Mouse (Mus musculus): ENCODE results near the gene Hoxa9.

Gene Hoxa9

DNA sequence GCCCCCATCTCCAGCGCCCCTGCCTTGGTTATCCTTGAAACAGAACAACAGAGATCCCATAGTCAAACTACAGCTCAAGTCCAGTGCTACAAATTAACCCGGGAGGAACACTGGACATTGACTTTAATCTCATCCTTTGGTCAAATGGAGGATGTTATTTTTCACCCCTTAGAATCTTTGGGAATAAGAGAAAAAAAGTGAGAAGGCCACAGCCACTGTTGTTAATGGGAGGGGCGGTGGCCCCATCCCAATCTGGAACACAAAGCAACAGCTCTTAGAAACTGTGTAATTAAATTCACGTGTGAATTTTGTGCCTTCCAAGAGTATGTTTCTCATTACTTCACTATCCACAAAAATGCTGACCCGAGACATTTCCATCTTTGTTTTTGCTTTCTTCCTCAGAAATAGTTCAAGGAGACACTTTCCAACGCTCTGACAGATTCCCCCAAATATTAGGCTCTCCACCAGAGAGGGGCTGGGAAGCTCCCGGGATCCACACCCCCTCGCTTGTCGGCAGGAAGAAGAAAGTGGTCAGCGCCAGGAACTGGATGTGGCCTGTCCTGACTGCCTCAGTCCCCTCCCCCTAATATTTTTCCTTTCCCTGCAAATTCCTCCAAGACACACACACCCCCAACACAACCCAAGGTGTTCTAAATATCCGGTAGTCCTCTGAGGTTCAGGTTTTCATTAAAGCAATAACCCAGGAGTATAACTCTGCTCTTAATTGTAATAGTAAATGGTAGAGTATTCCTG lies 3.2 kb downstream of the Hoxa9 start:
- DNase-seq = no peak

DNA sequence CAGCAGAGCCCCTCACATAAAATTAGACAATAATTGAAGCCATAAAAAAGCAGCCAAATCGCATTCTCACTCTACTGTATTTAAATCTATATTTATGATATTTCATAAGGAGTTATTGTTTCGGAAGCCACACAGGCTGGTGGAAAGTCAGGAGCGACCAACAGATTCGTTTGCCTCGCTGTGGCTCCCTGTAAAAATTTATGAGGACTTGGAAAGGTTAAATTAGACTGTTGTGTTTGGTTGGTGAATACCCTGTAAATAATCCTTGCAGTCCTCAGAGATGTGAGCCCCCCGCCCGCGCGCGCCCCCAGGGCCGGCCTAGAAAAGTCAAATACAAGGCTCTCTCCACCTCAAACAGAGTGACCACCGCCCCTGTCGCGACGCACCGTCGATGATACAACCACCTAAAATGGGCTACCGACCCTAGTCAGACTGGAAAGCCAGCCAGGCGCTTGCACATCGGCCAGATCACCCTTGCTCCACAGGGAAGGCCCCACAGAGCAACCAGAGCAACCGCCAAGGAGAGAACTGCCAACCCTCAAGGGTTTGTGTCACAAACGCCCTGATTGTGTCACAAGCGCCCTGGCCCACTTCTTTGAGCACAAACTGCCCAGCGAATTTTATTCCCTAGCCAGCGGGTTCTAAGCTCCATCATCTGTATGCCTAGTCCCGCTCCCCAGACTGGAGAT lies 4.2 kb downstream of the Hoxa9 start:
- no peak for DNase-seq

DNA sequence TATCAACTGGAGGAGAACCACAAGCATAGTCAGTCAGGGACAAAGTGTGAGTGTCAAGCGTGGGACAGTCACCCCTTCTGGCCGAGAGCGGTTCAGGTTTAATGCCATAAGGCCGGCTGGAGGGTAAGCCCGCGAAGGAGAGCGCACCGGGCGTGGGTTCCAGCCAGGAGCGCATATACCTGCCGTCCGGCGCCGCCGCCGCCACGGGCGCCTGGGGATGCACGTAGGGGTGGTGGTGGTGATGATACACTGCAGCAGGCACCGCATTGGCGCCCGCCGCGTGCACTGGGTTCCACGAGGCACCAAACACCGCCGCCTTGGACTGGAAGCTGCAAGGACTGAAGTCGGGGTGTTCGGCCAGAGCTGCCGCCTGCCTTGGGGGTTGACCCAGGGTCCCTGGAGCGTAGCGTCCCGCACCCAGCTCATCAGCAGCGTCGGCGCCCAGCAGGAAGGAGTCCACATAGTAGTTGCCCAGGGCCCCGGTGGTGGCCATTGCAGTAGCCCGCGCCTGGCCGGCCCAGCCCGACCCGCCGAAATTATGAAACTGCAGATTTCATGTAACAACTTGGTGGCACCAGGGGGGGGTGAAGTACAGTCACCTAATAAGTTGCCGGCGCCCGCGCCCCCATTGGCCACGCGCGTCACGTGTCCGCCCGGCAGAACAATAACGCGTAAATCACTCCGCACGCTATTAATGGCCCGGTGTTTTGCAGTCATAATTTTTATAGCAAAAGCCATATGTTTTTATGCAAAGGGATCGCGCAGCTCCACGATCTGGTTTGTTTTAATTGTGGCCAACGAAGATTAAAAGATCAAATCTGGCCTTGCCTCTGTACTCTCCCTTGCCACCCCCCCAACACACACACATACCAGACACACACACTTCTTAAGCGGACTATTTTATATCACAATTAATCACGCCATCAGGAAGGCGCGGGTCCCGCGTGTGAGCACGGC lies 5.0 kb downstream of the Hoxa9 start:
- no peak for DNase-seq

DNA sequence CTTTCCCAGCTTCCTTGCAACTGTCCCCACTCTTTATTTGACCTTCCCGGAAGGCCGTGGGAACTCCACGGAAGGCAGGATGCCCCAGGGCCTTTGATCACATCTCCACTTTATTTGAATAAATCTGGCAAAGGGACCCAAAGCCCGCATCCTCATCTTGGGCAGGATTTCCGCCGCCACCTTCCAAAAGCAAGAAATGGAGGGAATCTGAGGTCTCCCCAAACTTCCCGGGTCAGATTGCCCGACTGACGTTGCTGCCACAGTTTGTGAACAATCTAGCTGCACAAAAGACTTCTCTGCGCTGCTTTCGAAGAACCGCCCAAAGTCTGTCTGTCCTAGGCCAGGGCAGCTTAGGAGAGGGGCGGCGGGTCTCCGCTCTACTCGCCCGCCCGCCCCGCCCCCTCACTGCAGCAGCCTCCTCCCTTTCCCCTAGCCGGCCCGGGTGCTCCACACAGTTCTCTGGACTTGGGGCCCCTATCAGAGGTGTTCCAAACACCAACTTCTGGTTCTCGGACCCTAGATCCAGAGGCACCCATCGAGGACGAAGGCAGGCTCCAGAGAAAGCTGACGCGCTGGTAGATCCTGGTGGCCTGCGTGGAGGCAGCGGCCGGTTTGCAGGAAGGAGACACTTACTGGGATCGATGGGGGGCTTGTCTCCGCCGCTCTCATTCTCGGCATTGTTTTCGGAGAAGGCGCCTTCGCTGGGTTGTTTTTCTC lies 5.8 kb downstream of the Hoxa9 start:
- no peak for DNase-seq

DNA sequence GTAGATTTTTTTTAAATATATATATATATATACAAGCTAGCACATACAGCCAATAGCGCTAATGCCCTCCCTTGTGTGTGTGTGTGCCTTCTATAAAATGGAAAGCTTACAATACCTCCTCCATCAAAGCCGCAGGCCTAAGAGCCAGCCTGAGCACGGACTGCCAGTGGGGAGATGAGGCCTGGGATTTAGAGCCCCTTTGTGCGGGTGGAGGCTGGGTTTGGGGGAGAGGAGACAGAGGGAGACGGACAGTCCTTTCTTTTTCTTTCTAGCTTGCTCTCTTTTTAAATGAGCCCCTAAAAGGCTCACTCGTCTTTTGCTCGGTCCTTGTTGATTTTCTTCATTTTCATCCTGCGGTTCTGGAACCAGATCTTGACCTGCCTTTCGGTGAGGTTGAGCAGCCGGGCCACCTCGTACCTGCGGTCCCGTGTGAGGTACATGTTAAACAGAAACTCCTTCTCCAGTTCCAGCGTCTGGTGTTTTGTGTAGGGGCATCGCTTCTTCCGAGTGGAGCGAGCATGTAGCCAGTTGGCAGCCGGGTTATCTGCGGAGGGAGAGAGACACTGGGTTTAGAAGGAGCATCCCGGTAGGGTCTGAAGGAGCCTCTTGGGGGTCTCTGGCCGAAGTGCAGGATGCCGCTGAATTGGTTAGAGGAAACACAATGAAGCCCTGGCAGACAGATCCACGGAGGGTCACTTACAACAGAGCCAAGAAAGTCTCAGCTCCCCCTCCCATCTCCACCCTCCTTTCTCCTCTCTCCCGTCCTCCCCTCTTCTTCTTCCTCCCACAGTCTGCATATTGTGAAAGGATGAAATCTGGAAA lies 6.7 kb downstream of the Hoxa9 start:
- DNase-seq = no peak

DNA sequence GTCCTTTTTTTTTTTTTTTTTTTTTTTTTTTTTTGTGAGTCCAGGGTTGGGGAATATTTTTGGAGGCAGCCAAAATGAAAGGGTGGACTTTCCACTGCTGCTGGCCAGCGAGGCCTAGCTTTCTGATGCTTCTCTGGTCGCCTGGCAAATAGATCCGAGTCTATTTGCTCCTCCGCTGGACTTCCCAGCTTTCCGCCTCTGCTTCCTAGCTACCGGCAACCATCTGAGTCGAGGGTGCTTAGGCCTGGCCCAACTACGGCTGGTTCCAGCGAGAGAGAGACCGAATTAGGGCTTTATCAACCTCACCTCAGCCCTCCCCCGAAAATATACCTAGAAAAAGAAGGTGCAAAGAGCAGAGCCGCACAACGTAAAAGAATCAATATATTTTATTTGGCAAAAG lies 8.2 kb downstream of the Hoxa9 start:
- DNase-seq = no peak

DNA sequence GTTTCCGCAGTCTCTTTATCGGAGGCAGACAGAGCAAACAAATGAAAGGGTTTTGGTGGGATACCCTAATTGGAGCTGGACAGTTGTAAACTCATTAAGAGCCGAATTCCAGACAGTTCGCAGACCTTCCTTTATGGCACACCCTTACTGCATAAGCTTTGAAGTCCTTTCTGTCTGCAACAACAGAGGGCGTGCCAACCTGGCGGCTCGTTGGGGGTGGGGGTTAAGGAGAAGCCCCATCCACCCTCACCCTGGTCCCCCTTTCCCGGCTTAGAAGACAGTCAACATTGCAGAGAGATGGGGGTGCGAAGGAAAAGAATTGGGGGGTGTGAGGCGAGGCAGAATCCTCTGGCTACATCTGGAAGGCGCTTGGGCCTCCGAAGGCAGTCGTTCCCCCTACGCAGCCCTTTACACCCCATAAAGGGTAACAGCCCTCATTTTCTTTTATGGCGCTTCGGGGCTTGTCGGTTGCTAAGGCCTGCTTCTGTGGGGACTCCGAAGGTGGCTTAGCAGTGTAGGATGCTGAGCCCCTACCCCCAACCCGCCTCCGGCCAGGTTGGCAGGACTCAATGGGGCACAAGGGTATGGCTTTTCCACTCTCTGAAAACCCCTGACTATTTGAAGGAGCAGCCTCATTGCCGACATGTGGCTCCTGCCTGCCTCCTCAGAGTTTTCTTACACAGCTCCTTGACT lies 8.8 kb downstream of the Hoxa9 start:
- DNase-seq = no peak

DNA sequence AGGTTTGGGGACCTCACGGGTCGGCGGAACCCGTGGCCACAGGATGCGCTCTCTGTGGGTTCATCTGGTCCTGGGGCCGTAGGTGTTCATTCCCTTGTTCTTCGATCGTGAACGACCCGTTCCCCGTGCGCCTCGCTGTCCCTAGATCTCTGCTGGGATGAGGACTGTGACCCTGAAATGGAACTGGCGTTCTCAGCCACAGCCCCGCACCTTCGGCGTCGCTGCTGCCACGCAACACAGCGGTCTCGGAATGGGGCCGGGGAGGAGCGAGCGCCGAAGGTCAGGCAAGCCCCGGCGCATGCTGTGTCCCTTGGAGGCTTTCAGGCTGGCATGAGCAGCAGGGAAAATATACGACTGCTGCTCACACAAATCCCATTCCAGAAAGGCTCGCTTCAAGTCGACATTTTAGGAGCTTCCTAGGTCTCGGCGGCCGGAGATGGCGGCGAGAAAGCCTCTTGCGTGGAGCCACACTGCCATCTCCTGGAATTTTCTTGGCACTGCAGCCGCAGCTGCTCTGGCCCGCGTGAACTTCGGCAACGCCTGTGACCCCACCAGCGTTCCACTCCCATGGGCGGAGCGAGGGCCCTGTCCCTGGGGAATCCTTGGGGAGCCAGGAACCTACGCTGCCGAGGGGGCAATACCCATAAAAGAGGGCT lies 9.4 kb downstream of the Hoxa9 start, which contains the start of gene Hoxa7:
Hoxa7 (minus strand) TSS at position 518 of the 656 bp plus-strand sequence.
- peak; percentile 80 for DNase-seq

DNA sequence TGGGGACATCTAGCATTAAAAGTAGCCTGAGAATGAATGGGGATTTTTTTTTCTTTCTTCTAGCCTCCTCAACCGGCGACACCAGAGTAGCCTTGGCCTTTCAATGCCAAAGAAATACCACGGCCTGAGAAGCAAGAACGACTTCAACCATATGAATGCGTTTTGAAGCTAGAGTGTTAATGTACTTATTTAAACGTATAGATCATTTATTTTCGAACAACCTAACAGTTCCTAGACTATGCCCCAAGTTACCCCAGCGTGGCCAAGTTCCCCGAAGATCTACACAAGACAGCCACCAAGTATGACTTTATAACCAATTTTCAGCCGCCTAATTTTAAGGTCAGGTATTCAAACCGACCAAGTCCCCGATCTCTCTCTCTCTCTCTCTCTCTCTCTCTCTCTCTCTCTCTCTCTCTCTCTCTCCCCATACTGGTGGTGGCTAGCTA lies 10.0 kb downstream of the Hoxa9 start:
- no peak for DNase-seq

DNA sequence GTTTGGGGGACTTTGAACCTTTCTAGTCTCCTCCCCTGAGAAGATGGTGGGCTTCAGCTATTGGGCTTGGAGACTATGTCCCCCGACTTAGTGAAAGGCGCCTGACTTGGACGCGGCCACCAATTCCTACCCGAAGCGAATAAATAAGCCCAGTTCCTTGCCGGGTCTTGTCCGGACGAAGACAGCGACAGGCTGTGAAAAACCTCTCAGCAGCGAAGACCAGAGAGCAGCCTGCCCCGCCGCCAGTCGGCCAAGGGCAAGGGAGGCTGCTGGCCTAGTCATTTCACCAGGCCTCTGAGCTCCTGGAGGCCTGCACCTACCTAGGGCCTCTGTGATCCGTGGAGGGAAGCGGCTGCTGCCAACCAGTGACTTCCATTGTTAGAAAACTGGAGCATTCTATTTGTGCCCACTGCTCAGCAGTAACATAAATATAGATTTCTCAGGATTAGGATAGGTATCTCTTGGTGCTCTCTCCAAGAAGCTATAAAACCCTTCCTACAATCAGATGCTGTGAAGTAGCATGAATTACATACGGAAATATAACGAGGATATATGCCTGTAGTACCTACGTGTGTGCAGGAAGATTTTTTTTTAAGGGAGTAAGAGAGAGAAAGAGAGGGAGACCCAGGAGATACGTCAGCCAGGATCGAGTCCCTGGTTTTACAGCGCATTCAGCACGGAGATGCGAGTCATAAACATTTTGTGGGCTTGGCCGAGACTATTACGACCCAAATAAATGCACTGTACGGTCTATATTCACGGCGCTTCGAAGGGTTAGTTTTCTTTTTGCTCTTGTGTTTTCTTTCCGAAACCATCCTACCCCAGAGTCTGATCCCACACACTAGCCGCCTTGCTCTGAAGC lies 10.7 kb downstream of the Hoxa9 start:
- no peak for DNase-seq

DNA sequence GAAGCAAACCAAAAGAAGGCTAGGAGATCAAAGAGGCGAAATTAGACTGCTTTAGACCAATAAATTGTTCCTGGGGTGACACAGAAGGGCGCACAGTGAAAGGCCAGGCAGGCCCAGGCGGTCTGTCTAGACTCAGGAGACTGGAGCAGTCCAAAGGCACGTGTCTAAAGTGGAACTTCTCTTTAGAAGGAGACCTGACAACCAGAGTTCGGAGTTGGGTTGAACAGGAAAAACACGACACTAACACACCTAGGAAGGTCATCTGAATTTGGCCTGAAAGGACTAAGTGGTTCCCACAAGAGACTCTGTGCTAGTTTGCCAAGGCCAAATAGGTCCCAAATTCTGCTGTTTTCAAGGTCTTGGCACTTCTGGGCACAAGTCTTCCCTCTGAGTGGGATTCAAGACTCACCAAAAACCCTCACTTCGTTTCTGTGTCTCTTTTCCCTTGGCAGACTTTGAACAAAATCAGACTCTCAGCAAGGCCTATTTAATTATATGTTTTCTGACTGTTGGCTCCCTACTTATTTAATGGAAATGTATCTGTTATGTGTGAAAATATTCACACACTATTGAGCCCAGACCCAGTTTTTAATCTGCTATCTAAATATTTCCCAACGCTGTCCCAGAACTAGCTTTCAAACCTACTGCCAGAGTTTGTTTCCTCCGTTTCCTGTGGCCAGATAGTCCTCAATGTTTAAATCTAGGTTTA lies 11.5 kb downstream of the Hoxa9 start:
- no peak for DNase-seq

DNA sequence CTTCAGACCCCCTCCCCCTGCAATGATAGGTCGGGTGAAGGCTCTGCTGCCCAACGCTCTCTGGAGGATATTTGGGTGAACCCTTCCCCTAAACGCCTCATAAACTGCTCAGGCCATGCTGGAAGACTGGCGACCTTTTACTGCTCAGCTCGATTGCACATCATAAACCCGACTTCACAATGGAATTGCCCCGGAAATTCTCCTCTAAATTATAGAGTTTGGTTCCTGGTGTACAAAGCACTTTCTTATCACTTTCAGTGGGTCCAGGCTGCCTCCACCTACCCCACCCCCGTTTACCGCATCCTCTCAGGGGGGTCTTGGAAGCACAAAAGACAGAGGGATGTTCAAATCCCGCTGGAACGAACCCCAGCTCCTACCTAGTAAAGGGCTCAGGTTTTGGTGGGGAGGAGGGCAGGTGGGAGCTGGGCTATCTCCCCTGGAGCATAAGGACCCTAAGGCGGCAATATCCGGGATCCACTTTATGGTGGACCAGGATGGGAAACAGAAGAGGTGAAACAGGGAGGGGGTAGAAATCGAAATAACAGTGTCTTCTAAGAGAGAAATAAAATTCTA lies 12.2 kb downstream of the Hoxa9 start:
- no peak for DNase-seq

DNA sequence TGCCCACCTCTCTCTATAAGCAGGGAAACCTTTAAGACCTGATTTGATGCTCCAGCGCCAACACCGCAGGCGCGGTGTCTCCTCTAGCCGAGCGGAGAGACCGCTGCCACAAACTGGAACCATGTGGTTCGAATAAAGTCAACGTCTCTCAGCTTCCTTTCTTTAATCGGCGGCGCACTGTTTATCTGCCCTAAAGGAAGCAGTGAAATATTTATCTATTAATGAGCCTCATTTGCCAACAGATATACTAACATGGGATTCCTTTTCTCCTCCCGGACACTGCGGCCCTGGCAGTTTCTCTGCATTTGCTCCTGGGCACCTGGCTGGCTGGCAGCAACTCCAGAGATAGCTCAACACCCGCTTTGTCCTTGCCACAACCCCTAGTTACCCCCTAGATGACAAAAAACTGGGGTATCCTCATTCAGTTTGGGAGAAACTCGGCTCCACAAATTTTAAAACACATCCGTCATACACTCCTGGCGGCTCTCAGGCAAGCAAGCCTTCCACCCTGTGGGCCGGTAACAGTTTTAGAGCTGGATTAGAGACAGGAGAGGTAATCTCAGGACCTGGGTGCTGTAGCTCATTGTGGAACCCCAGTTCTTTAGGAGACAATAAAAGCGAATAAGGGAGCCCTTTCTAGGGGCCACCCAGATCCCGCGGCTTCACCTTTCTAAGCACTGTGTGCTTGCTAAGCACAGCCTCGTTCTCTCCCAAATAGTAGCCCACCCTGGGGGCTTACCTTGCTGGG lies 12.8 kb downstream of the Hoxa9 start:
- DNase-seq = no peak

DNA sequence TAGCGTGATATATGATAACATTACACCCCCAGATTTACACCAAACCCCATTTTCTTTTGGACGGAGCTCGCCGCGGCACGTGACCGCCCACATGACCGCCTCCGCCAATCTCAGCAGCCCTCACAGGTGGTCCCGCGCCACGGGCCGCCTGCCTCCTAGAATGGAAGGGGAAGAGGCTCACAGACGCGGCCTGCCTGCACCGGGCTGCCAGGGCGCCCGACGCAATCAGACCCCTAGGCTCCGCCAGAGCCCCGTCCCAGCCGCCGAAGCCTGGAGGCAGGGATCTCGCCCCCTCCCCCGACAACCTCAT lies 13.5 kb downstream of the Hoxa9 start:
- no peak for DNase-seq

DNA sequence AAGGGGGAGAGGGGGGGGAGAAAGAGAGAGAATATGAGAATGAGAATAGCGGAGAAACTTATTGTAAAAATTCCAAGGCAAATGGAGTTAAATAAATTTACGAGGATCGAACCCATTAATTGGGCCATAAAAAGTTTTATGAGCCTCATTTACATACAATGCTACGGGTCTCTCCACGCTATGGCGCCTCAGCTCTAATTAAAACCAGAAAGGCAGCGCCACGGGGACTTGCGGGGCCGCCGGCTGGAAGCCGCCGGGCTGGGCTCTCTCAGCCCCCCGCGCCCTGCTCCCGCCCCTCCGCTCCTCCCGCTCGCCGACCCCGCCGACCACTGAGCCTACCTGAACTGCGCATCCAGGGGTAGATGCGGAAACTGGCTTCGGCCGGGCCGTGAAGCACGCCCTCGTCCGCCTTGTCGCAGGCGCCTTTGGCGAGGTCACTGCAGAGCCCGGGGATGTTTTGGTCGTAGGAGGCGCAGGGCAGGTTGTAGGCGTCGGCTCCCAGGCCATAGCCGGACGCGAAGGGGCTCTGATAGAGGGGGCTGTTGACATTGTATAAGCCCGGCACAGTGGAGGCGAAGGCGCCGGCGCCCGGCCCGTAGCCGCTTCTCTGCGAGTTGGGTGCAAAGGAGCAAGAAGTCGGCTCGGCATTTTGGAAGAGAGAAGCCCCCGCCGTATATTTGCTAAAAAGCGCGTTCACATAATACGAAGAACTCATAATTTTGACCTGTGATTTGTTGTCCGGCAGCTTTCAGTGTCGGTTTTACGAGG lies 14.0 kb downstream of the Hoxa9 start:
- no peak for DNase-seq

DNA sequence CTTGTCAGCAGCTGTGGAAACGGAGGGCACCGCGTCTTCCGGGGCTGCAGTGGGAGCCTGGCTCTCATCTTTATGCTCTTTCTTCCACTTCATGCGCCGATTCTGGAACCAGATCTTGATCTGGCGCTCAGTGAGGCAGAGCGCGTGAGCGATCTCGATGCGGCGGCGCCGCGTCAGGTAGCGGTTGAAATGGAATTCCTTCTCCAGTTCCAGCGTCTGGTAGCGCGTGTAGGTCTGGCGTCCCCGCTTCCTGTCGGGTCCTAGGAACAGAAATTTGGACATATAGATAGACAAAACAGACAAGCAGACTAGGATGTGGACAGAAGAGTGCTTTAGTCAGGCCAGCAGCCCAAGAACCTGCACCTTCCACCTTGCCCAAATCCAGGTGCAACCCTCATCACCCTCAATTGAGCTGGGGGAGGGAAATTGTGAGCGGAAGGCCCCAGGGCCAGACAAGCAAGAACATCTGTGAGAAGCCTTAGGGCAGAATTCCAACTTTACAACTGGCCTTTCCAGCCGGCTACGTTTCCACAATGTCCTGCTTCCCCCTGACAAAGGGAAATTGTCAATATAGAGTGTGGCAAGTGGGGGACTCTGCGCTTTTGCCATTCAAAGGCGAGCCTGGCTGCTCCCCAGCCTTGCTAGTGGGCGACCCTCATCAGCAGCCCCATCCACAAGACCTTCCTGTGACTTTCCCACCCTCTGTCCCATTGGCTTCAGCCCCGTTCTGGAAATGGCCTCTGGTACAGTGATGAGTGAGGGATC lies 14.9 kb downstream of the Hoxa9 start:
- no peak for DNase-seq
